Comparison of ENCODE assay signal across 8 mouse cellular contexts in the genomic region with DNA sequence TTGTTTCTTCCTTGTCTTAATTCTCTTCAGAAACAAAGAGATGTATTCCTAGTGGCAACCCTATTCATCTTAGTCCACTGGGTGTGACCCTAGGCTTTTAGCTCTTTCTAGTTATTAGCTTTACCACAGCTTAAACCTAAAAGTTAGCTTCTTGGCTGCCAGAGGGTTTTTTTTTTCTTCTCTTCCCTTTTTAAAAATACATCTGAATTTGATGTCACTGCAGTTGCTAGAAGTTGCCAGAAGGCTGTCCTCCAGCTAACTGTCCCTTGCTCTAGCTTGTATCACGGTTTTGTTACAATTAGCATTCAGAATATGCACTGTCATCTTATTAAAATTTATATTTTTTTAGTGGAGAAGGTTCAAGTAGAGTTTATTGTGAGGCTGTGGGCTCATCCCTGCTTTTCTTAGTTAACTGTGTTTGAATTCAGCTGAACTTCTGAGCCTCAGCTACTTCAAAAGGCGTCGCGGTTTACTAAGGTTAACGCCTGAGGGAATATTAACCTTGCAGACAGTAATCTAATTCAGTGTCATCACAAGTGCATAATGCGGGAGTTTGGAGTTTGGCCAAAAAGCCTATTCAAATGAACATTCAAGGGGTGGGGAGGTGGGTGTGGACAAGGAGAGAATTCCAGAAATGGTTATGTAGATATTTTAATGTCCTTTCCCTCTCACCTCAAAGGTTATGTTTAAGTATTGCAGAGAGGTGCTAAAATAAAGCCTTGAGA. TPM values are rescaled to one million over a fixed set of nuclear protein-coding genes. Genes with fewer than 3 reads are reported as not detected.
DNase-seq lines count a peak whose midpoint lies in the region; ATAC-seq and TF ChIP-seq lines count a peak whose summit lies in the region.

No protein-coding gene starts in this region.

- ATAC-seq in hindbrain, embryonic 12.5 days (ENCODE audit: low FRiP score), result no peak
- ATAC-seq in liver, embryonic 12.5 days, result no peak

- peak overlapping the region; percentile 90; the same call in 1 of the 2 replicates for H3K9ac ChIP-seq in ES-E14 (ENCODE audit: insufficient read depth, low read depth, low read length, poor library complexity, severe bottlenecking)
- peak overlapping the region; percentile 99 for H3K9ac ChIP-seq in hindbrain, embryonic 12.5 days
- peak overlapping the region; percentile 94 for H3K9ac ChIP-seq in liver, embryonic 12.5 days

- H3K27ac ChIP-seq in ES-E14 (ENCODE audit: insufficient read depth, low read depth, low read length, poor library complexity, severe bottlenecking), result peak overlapping the region; percentile 86; the same call in 1 of the 2 replicates
- H3K27ac ChIP-seq in hindbrain, embryonic 12.5 days, result peak overlapping the region; percentile 97; the same call in 1 of the 2 replicates
- H3K27ac ChIP-seq in liver, embryonic 12.5 days, result peak overlapping the region; percentile 86; the same call in 1 of the 2 replicates
- H3K27ac ChIP-seq in cerebellum, adult 2 months (ENCODE audit: insufficient read depth, low read length), result no peak overlapping the region

- H3K36me3 ChIP-seq in ES-E14 (ENCODE audit: control insufficient read depth, insufficient read depth, low read length, poor library complexity, severe bottlenecking), result no peaks in the 10 kb centered on the region
- H3K36me3 ChIP-seq in hindbrain, embryonic 12.5 days, result no peaks in the 10 kb centered on the region
- H3K36me3 ChIP-seq in liver, embryonic 12.5 days, result peaks cover 4% of the 10 kb centered on the region; the same call in 1 of the 2 replicates

- 51% methylated on average over 6 of the region's 6 CpGs for WGBS in hindbrain, embryonic 12.5 days
- 84% methylated on average over 6 of the region's 6 CpGs for WGBS in liver, embryonic 12.5 days (ENCODE audit: insufficient replicate concordance)
- 35% methylated on average over 6 of the region's 6 CpGs for WGBS in cerebellum, adult 2 months

- peak overlapping the region; percentile 86 for H3K4me2 ChIP-seq in hindbrain, embryonic 12.5 days (replicated peaks)
- peak overlapping the region; percentile 85 for H3K4me2 ChIP-seq in liver, embryonic 12.5 days

- in situ Hi-C loops in ES-E14 (cut with MboI; ENCODE audit: low sequenced_read_pairs in 2 of 2, unreplicated experiment in 2 of 2), result no loop called here

- no peak for TF ChIP-seq POLR2A in cerebellum, adult 2 months (IDR thresholded peaks at IDR 0.05; ENCODE audit: borderline replicate concordance, insufficient read depth, low read length)

- DNase-seq in embryo, embryonic 11 days, result peak; percentile 26
- no peak for DNase-seq in embryo, embryonic 9.5 days (ENCODE audit: extremely low spot score)
- DNase-seq in ES-E14 (ENCODE audit: low read depth, low spot score), result peak; percentile 69
- no peak for DNase-seq in frontal cortex, adult 2 months (ENCODE audit: extremely low spot score in 1 of 2, low spot score in 1 of 2)
- no peak for DNase-seq in ovary, adult 18-20 months (ENCODE audit: low spot score)
- no peak for DNase-seq in cerebellum, adult 2 months

- TF ChIP-seq CTCF in cerebellum, adult 2 months (IDR thresholded peaks at IDR 0.05; ENCODE audit: borderline replicate concordance, insufficient read depth, low read depth, low read length), result no peak

- no peaks in the 10 kb centered on the region for H3K9me3 ChIP-seq in ES-E14 (ENCODE audit: control insufficient read depth, insufficient read depth, low read depth, low read length)
- H3K9me3 ChIP-seq in hindbrain, embryonic 12.5 days (replicated peaks), result no peaks in the 10 kb centered on the region
- H3K9me3 ChIP-seq in liver, embryonic 12.5 days (replicated peaks), result no peaks in the 10 kb centered on the region

- peak overlapping the region; percentile 92 to 95 for H3K4me3 ChIP-seq in ES-E14 (ENCODE audit: insufficient read depth in 1 of 2, low read depth in 1 of 2, low read length in 2 of 2, poor library complexity in 1 of 2, severe bottlenecking in 1 of 2)
- peak overlapping the region; percentile 91 for H3K4me3 ChIP-seq in hindbrain, embryonic 12.5 days
- H3K4me3 ChIP-seq in liver, embryonic 12.5 days, result peak overlapping the region; percentile 96
- H3K4me3 ChIP-seq in cerebellum, adult 2 months (replicated peaks; ENCODE audit: insufficient read depth, low read depth, low read length), result no peak overlapping the region

- H3K4me1 ChIP-seq in ES-E14 (ENCODE audit: control insufficient read depth in 2 of 2, insufficient read depth in 2 of 2, low read length in 2 of 2, poor library complexity in 1 of 2), result peaks cover 2 to 4% of the 10 kb centered on the region in 2 experiments; a peak in 2 of 4 replicates
- H3K4me1 ChIP-seq in hindbrain, embryonic 12.5 days, result peaks cover 16% of the 10 kb centered on the region
- peaks cover 35% of the 10 kb centered on the region for H3K4me1 ChIP-seq in liver, embryonic 12.5 days
- H3K4me1 ChIP-seq in cerebellum, adult 2 months (ENCODE audit: control insufficient read depth, insufficient read depth, low read length), result no peaks in the 10 kb centered on the region; the same call in none of the 2 replicates

- no peaks in the 10 kb centered on the region for H3K27me3 ChIP-seq in hindbrain, embryonic 12.5 days
- H3K27me3 ChIP-seq in liver, embryonic 12.5 days (replicated peaks), result no peaks in the 10 kb centered on the region
- no peaks in the 10 kb centered on the region for H3K27me3 ChIP-seq in cerebellum, adult 2 months (ENCODE audit: control insufficient read depth, insufficient read depth, low read length)

TF ChIP-seq in ES-E14, 5 proteins besides CTCF, POLR2A, EP300 and RAD21:
- TF ChIP-seq CHD2 (IDR thresholded peaks at IDR 0.05; ENCODE audit: low read depth, low read length), result 0 out of 2 replicates have a peak, but pooled peaks have one; percentile 17
- no peak for TF ChIP-seq ZNF384 (IDR thresholded peaks at IDR 0.05; ENCODE audit: low read depth, low read length)
- TF ChIP-seq ZC3H11A (IDR thresholded peaks at IDR 0.05; ENCODE audit: borderline replicate concordance, low read depth, low read length), result no peak
- peak; percentile 24; the same call in 1 of the 2 replicates for TF ChIP-seq MAFK (IDR thresholded peaks at IDR 0.05; ENCODE audit: insufficient read depth, low read depth, low read length)
- no peak for TF ChIP-seq HCFC1 (IDR thresholded peaks at IDR 0.05; ENCODE audit: borderline replicate concordance, insufficient read depth, low read length)

RNA-seq across cellular contexts. Expression of gene Zfp148, which starts 1.3 kb away (rescaled TPM):
- 14.6 and 19.5 TPM in 2 replicates for total RNA-seq in ES-E14 (2012; rRNA removed)
- polyA plus RNA-seq in hindbrain, embryonic 12.5 days (2016; fragmentation: Nextera tagmentation; extraction: Ambion mirVana), result 59.0 and 62.5 TPM in 2 replicates
- 22.3 and 23.6 TPM in 2 replicates for polyA plus RNA-seq in liver, embryonic 12.5 days (2016; fragmentation: Nextera tagmentation; extraction: Ambion mirVana)
- polyA plus RNA-seq in frontal cortex, adult 2 months (2012; rRNA removed), result 30.7 and 33.2 TPM in 2 replicates
- polyA plus RNA-seq in cerebellum, adult 2 months (2012; rRNA removed), result 26.9 and 27.5 TPM in 2 replicates

Comparison
In these comparisons a context has a peak if more than half of its experiments do, and no peak if none do; other contexts are left out.
1. DNase-seq: peak in embryo, embryonic 11 days (single experiment) and ES-E14 (single experiment); none in embryo, embryonic 9.5 days (single experiment), frontal cortex, adult 2 months (0 of 2), ovary, adult 18-20 months (single experiment) and cerebellum, adult 2 months (0 of 2).
2. Peak in every context shown above with its lines, with median percentiles within 50 percentile points of each other: H3K9ac ChIP-seq.